Mouse (Mus musculus) E14TG2a.4 (cell line): Measurements from ENCODE around the gene Fam198b.

Source experiments
- CTCF ChIP-seq: conservative IDR thresholded peaks from 2 replicates; pipeline ENCODE4 v1.5.1; 2014; ENCODE audit warnings: low read length
- NANOG ChIP-seq: IDR thresholded peaks from 2 replicates; pipeline ENCODE4 v1.6.1; 2014; ENCODE audit warnings: borderline replicate concordance, low read length, mixed read lengths
- POU5F1 ChIP-seq: IDR thresholded peaks from 2 replicates; pipeline ENCODE4 v1.6.1; 2014; ENCODE audit warnings: low read length, borderline replicate concordance

DNA sequence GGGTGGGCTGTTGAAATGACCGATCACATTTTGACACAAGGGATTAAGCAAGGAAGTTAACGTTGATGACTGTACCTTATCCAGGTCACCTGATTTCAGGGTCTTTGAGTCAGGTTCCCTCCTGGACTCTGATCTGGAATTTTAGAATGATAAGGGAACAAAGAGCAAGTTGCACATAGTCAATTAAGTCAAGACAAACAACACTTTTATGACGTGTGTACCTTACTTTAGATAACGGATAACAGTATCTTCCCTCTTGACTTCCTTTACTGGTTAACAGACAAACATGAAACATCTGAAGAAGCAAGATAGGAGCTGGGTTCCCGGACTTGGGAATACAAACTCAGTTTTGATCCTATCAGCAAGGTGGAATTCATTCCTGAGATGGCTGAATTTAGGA, 29.7 kb downstream of the Fam198b start:
- no peak for TF ChIP-seq CTCF
- TF ChIP-seq POU5F1: no peak
- no peak for TF ChIP-seq NANOG
